Mouse (Mus musculus) spleen, adult 2 months (tissue): ENCODE data around the gene Prkcsh.

Experiments
- CTCF ChIP-seq: fragments of 200-500 bp; IDR thresholded peaks from 2 replicates; pipeline ENCODE4 v1.5.1; 2011; ENCODE audit warnings: mild to moderate bottlenecking, inconsistent platforms; ENCODE audit not compliant: insufficient read depth, insufficient read length, insufficient replicate concordance; ENCODE audit errors: extremely low read depth
- POLR2A ChIP-seq: fragments of 200-500 bp; IDR thresholded peaks from 2 replicates; pipeline ENCODE4 v1.6.1; 2011; ENCODE audit warnings: low read depth, low read length, inconsistent platforms

DNA sequence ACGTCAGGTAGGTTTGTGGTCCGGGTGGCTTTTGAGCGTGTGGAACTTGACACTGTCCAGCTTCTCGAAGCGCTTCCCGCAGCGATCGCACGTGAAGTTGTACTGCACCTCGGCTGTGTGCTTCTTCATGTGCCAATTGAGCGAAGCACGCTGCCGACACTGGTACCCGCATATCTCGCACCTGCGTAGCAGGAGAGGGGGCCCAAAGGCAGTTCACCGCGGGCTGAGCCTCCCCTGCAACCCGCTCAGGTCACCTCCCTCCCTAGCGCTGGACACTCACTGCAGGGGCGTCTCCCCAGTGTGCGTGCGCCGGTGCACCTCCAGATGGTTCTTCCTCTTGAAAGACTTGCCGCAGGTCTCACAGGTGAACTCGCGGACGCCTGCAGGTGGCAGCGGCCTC lies 53.1 kb downstream of the Prkcsh start:
- no peak for TF ChIP-seq POLR2A
- TF ChIP-seq CTCF = no peak
